Mouse (Mus musculus) megakaryocyte, adult 5-6 weeks (primary cell): ENCODE data around the gene Rbm45. TPM values are rescaled to one million over a fixed set of nuclear protein-coding genes. Genes with fewer than 3 reads are reported as not detected.

Experiments
- ATAC-seq: 2 replicates; pipeline ENCODE4 v1.8.0; 2016; ENCODE audit warnings: mild to moderate bottlenecking, inconsistent platforms; ENCODE audit not compliant: poor library complexity, severe bottlenecking
- total RNA-seq, 2 experiments: library from RNA; stranded (forward) in 1 of 2; stranded (reverse) in 1 of 2; fragments of 153-499, 151-499 nt in 1 of 2; fragments of 221-1000, 200-1000 nt in 1 of 2; gene quantifications; 2 replicates each; pipeline versions ENCODE4 v1.2.3 to v1.2.4; 2015 to 2017

The Rbm45 gene
- total RNA-seq, 2 experiments from 2014 or later = 20.6 to 41.9 TPM

GRCm38 (mm10) chr2:76378646-76379045, 8.9 kb downstream of the Rbm45 start:
- no peak for ATAC-seq

GRCm38 (mm10) chr2:76386531-76386930, 16.7 kb downstream of the Rbm45 start:
- ATAC-seq = no peak

- no peak for ATAC-seq
Measured at GRCm38 (mm10) chr2:76400178-76400577, 30.4 kb downstream of the Rbm45 start.

GRCm38 (mm10) chr2:76405596-76406150, 35.9 kb downstream of the Rbm45 start:
- ATAC-seq = no peak

GRCm38 (mm10) chr2:76406151-76406936, 36.6 kb downstream of the Rbm45 start, which contains the start of gene Osbpl6:
Osbpl6 (plus strand) TSS chr2:76406508.
- peak; percentile 25; the same call in 1 of the 2 replicates for ATAC-seq

- ATAC-seq = no peak; the same call in 1 of the 2 replicates
Measured at GRCm38 (mm10) chr2:76406937-76407441, 37.2 kb downstream of the Rbm45 start.

- ATAC-seq = no peak
Measured at GRCm38 (mm10) chr2:76409526-76409925, 39.7 kb downstream of the Rbm45 start.

- ATAC-seq = no peak
Measured at GRCm38 (mm10) chr2:76409986-76410385, 40.2 kb downstream of the Rbm45 start.

- ATAC-seq = no peak
Measured at GRCm38 (mm10) chr2:76412924-76413323, 43.1 kb downstream of the Rbm45 start.

- no peak for ATAC-seq
Measured at GRCm38 (mm10) chr2:76417446-76418141, 47.8 kb downstream of the Rbm45 start.

- ATAC-seq = no peak
Measured at GRCm38 (mm10) chr2:76418142-76418518, 48.3 kb downstream of the Rbm45 start.

GRCm38 (mm10) chr2:76421411-76421924, 51.7 kb downstream of the Rbm45 start:
- ATAC-seq = no peak

GRCm38 (mm10) chr2:76426816-76427215, 57.0 kb downstream of the Rbm45 start:
- no peak for ATAC-seq

- no peak for ATAC-seq
Measured at GRCm38 (mm10) chr2:76429318-76429717, 59.5 kb downstream of the Rbm45 start.

- no peak for ATAC-seq
Measured at GRCm38 (mm10) chr2:76429855-76430254, 60.1 kb downstream of the Rbm45 start.

GRCm38 (mm10) chr2:76430539-76430938, 60.8 kb downstream of the Rbm45 start:
- ATAC-seq = no peak

Other genes starting within 250 kb of the Rbm45 start
- gene Pde11a, start 31.2 kb upstream of the Rbm45 start, total RNA-seq (2015) = not detected in 2 replicates
- 0.04 TPM in 1 of 2 replicates, not detected in the other for gene Pde11a, start 31.2 kb upstream of the Rbm45 start, total RNA-seq (2017)
- gene Cyct, start 9.5 kb upstream of the Rbm45 start, total RNA-seq (2015) = not detected in 2 replicates
- not detected in 2 replicates for gene Cyct, start 9.5 kb upstream of the Rbm45 start, total RNA-seq (2017)
- not detected in 2 replicates for gene Osbpl6, start 36.5 kb downstream of the Rbm45 start, total RNA-seq (2015)
- 0.07 TPM in 1 of 2 replicates, not detected in the other for gene Osbpl6, start 36.5 kb downstream of the Rbm45 start, total RNA-seq (2017)